Mouse (Mus musculus): ENCODE measurements around the gene Arl16.

DNA sequence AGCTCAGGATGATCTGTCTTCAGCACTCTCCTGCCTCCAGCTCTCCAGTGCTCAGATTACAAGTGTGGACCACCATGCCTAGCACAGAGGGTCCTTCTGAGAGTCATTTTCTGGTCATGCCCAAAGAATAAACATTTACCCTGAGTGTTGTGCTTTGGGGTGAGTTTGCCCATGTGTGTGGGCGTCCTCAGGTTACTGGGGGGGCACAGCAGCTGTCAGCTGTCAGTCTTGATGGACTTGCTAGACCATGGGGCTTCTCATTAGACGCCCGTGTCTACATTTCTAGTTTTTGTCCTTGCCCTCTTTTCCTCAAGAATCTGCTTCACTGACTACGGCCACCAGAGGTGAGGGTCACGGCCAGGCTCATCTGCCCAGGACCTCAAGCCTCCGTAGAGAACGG lies 20.2 kb downstream of the Arl16 start:
- TF ChIP-seq GATA1 (IDR thresholded peaks at IDR 0.05; ENCODE audit: borderline replicate concordance, low read length) (no peak), FLI1 (IDR thresholded peaks at IDR 0.05; ENCODE audit: low read length) (no peak)

Data from megakaryocyte, embryonic 14.5 days (primary cell).